Mouse (Mus musculus): ENCODE measurements at regions not wholly inside any gene's neighbourhood (a gene's known extent, or its start where the extent isn't known, plus 50 kb on each side); places are given as distances from the start of the nearest gene placed in this dataset.

GRCm38 (mm10) chr14:61835729-61836128, 228.5 kb downstream of the Kcnrg start:
- TF ChIP-seq CTCF (IDR thresholded peaks at IDR 0.05 in 2 of 3, conservative IDR thresholded peaks at IDR 0.05 in 1 of 3; ENCODE audit: control insufficient read depth in 1 of 3, insufficient read depth in 1 of 3, low read depth in 2 of 3, low read length in 3 of 3, poor library complexity in 1 of 3, severe bottlenecking in 1 of 3), result no peak
- no peak for TF ChIP-seq GATA1 (IDR thresholded peaks at IDR 0.05; ENCODE audit: low read depth, low read length)
- no peak for TF ChIP-seq MAZ (IDR thresholded peaks at IDR 0.05; ENCODE audit: low read depth, low read length)
- TF ChIP-seq NELFE (IDR thresholded peaks at IDR 0.05; ENCODE audit: low read depth, low read length), result no peak
- TF ChIP-seq POLR2A (IDR thresholded peaks at IDR 0.05; ENCODE audit: control insufficient read depth in 1 of 2, insufficient read depth in 1 of 2, low read depth in 1 of 2, low read length in 2 of 2, poor library complexity in 1 of 2), result no peak
- no peak for TF ChIP-seq UBTF (IDR thresholded peaks at IDR 0.05; ENCODE audit: borderline replicate concordance, insufficient read depth, low read depth, low read length)

Data from MEL (cell line).